Mouse (Mus musculus) embryonic fibroblast, embryonic 13.5 days (primary cell): ENCODE measurements at regions not wholly inside any gene's neighbourhood (a gene's known extent, or its start where the extent isn't known, plus 50 kb on each side); places are given as distances from the start of the nearest gene placed in this dataset.

Experiments
- H3K27ac ChIP-seq: 2 replicates; pipeline ENCODE4 v1.5.1; 2012; ENCODE audit warnings: low read length, control low read depth, inconsistent platforms; ENCODE audit not compliant: insufficient read depth
- H3K4me1 ChIP-seq: 2 replicates; pipeline ENCODE4 v1.6.1; 2011; ENCODE audit warnings: low read length; ENCODE audit not compliant: control insufficient read depth, insufficient read depth
- H3K4me3 ChIP-seq: 2 replicates; pipeline ENCODE4 v1.5.1; 2011; ENCODE audit warnings: mild to moderate bottlenecking, control low read depth, low read length; ENCODE audit not compliant: insufficient read depth
- CTCF ChIP-seq: IDR thresholded peaks from 2 replicates; pipeline ENCODE4 v1.5.1; 2011; ENCODE audit warnings: mild to moderate bottlenecking, control low read depth, low read length, moderate library complexity, borderline replicate concordance; ENCODE audit not compliant: insufficient read depth
- POLR2A ChIP-seq: IDR thresholded peaks from 2 replicates; pipeline ENCODE4 v1.6.1; 2011; ENCODE audit warnings: low read depth, mild to moderate bottlenecking, control low read depth, low read length, moderate library complexity

- H3K4me1 ChIP-seq, result no peaks in the 10 kb centered on the region
- no peak overlapping the region for H3K4me3 ChIP-seq
- TF ChIP-seq CTCF (no peak), POLR2A (no peak)
- H3K27ac ChIP-seq, result no peak overlapping the region
Observed at GRCm38 (mm10) chr1:193859257-193860125, 489.4 kb upstream of the Camk1g start.

GRCm38 (mm10) chr1:193847922-193848321, 477.8 kb upstream of the Camk1g start:
- Histone ChIP-seq H3K4me1 (no peaks in the 10 kb centered on the region), H3K4me3 (no peak overlapping the region), H3K27ac (no peak overlapping the region)
- TF ChIP-seq POLR2A, result no peak
- TF ChIP-seq CTCF, result no peak

- no peak overlapping the region for H3K4me3 ChIP-seq
Observed at GRCm38 (mm10) chr1:193844868-193845267, 474.8 kb upstream of the Camk1g start.

GRCm38 (mm10) chr1:193844461-193844860, 474.4 kb upstream of the Camk1g start:
- H3K27ac ChIP-seq, result no peak overlapping the region
- H3K4me3 ChIP-seq, result no peak overlapping the region
- no peaks in the 10 kb centered on the region for H3K4me1 ChIP-seq
- TF ChIP-seq POLR2A, result no peak
- no peak for TF ChIP-seq CTCF

More at GRCm38 (mm10) chr1:193844868-193845267, 474.8 kb upstream of the Camk1g start:
- TF ChIP-seq CTCF (no peak), POLR2A (no peak)
- Histone ChIP-seq H3K4me1 (no peaks in the 10 kb centered on the region), H3K27ac (no peak overlapping the region)

GRCm38 (mm10) chr1:193800998-193801397, 430.9 kb upstream of the Camk1g start:
- Histone ChIP-seq H3K4me3 (no peak overlapping the region), H3K27ac (no peak overlapping the region), H3K4me1 (no peaks in the 10 kb centered on the region)
- TF ChIP-seq CTCF (no peak), POLR2A (no peak)

GRCm38 (mm10) chr1:193790579-193790978, 420.5 kb upstream of the Camk1g start:
- H3K27ac ChIP-seq, result no peak overlapping the region
- H3K4me1 ChIP-seq, result no peaks in the 10 kb centered on the region
- TF ChIP-seq POLR2A (no peak), CTCF (no peak)
- no peak overlapping the region for H3K4me3 ChIP-seq

GRCm38 (mm10) chr1:193788496-193788895, 418.4 kb upstream of the Camk1g start:
- no peak overlapping the region for H3K4me3 ChIP-seq
- no peaks in the 10 kb centered on the region for H3K4me1 ChIP-seq
- TF ChIP-seq POLR2A, result no peak
- TF ChIP-seq CTCF, result no peak
- no peak overlapping the region for H3K27ac ChIP-seq

- no peaks in the 10 kb centered on the region for H3K4me1 ChIP-seq
- H3K27ac ChIP-seq, result no peak overlapping the region
- no peak for TF ChIP-seq POLR2A
- no peak for TF ChIP-seq CTCF
- no peak overlapping the region for H3K4me3 ChIP-seq
Observed at GRCm38 (mm10) chr1:193787417-193787816, 417.3 kb upstream of the Camk1g start.

GRCm38 (mm10) chr1:193784966-193785365, 414.9 kb upstream of the Camk1g start:
- Histone ChIP-seq H3K27ac (no peak overlapping the region), H3K4me3 (no peak overlapping the region), H3K4me1 (no peaks in the 10 kb centered on the region)
- TF ChIP-seq CTCF (no peak), POLR2A (no peak)

GRCm38 (mm10) chr1:193784526-193784925, 414.4 kb upstream of the Camk1g start:
- TF ChIP-seq CTCF, result no peak
- Histone ChIP-seq H3K27ac (no peak overlapping the region), H3K4me3 (no peak overlapping the region), H3K4me1 (no peaks in the 10 kb centered on the region)
